Mouse (Mus musculus): ENCODE results near the gene Krtap27-1. TPM values are rescaled to one million over a fixed set of nuclear protein-coding genes. Genes with fewer than 3 reads are reported as not detected.

Krtap27-1 gene
- polyA plus RNA-seq (2015; fragmentation: Nextera tagmentation; extraction: Ambion mirVana) = not detected in 2 replicates

- no peak for DNase-seq (ENCODE audit: low spot score)
These were observed at the start of gene Krtap27-1 for GRCm38 (mm10) chr16:88671571-88671970. Krtap27-1 (minus strand) TSS chr16:88671671.

GRCm38 (mm10) chr16:88720031-88720430 lies 48.6 kb upstream of the Krtap27-1 start:
- no peak for DNase-seq (ENCODE audit: low spot score)

- DNase-seq (ENCODE audit: low spot score) = no peak
These were observed 45.1 kb upstream of the Krtap27-1 start for GRCm38 (mm10) chr16:88716549-88716948.

GRCm38 (mm10) chr16:88711245-88711644 lies 39.8 kb upstream of the Krtap27-1 start:
- DNase-seq (ENCODE audit: low spot score) = no peak

GRCm38 (mm10) chr16:88710757-88711156 lies 39.3 kb upstream of the Krtap27-1 start:
- DNase-seq (ENCODE audit: low spot score) = no peak

GRCm38 (mm10) chr16:88707496-88708012 lies 36.1 kb upstream of the Krtap27-1 start, which contains the start of gene 2310061N02Rik:
2310061N02Rik (minus strand) TSS chr16:88707962.
- DNase-seq (ENCODE audit: low spot score) = no peak

GRCm38 (mm10) chr16:88701072-88701864 lies 29.8 kb upstream of the Krtap27-1 start:
- peak; percentile 63 for DNase-seq (ENCODE audit: low spot score)

- DNase-seq (ENCODE audit: low spot score) = no peak
These were observed 24.8 kb upstream of the Krtap27-1 start for GRCm38 (mm10) chr16:88696256-88696655.

- DNase-seq (ENCODE audit: low spot score) = no peak
These were observed 9.8 kb upstream of the Krtap27-1 start for GRCm38 (mm10) chr16:88681282-88681681.

- DNase-seq (ENCODE audit: low spot score) = no peak
These were observed 7.6 kb upstream of the Krtap27-1 start for GRCm38 (mm10) chr16:88679099-88679498.

- peak; percentile 2 for DNase-seq (ENCODE audit: low spot score)
These were observed 14.0 kb downstream of the Krtap27-1 start for GRCm38 (mm10) chr16:88657426-88657825.

- no peak for DNase-seq (ENCODE audit: low spot score)
These were observed 19.5 kb downstream of the Krtap27-1 start for GRCm38 (mm10) chr16:88651952-88652351.

- DNase-seq (ENCODE audit: low spot score) = no peak
These were observed 20.4 kb downstream of the Krtap27-1 start for GRCm38 (mm10) chr16:88651082-88651481.

GRCm38 (mm10) chr16:88647358-88647846 lies 24.1 kb downstream of the Krtap27-1 start, which contains the start of gene Krtap26-1:
Krtap26-1 (minus strand) TSS chr16:88647796.
- DNase-seq (ENCODE audit: low spot score) = no peak

- no peak for DNase-seq (ENCODE audit: low spot score)
These were observed 24.9 kb downstream of the Krtap27-1 start for GRCm38 (mm10) chr16:88646366-88647111.

- DNase-seq (ENCODE audit: low spot score) = no peak
These were observed 31.4 kb downstream of the Krtap27-1 start for GRCm38 (mm10) chr16:88640053-88640452.

GRCm38 (mm10) chr16:88635142-88635541 lies 36.3 kb downstream of the Krtap27-1 start:
- no peak for DNase-seq (ENCODE audit: low spot score)

- no peak for DNase-seq (ENCODE audit: low spot score)
These were observed 40.0 kb downstream of the Krtap27-1 start for GRCm38 (mm10) chr16:88631474-88631873.

GRCm38 (mm10) chr16:88627566-88627965 lies 43.9 kb downstream of the Krtap27-1 start, which contains the start of gene 2310079G19Rik:
2310079G19Rik (minus strand) TSS chr16:88627666.
- DNase-seq (ENCODE audit: low spot score) = no peak

All from thymus, postnatal 0 days (tissue).